Mouse (Mus musculus) intestine, embryonic 14.5 days (tissue): ENCODE results near the gene Nr6a1. TPM values are rescaled to one million over a fixed set of nuclear protein-coding genes. Genes with fewer than 3 reads are reported as not detected.

ENCODE experiments used
- ATAC-seq: fragments of 200-750 bp; cut with Nextera tagmentation; replicated peaks from 2 replicates; pipeline ENCODE4 v1.8.0; 2017; ENCODE audit warnings: low read depth, moderate number of reproducible peaks, moderate TSS enrichment, moderate library complexity; ENCODE audit not compliant: low FRiP score, low TSS enrichment
- DNase-seq: peaks from one replicate; pipeline ENCODE4 v3.0.0-alpha.2; 2018; ENCODE audit warnings: low spot score
- H3K27ac ChIP-seq: fragments of 300-500 bp; sonication (generic); 2 replicates; pipeline ENCODE4 v1.5.1; 2014; ENCODE audit warnings: low read depth, mild to moderate bottlenecking, control low read depth
- H3K27me3 ChIP-seq: fragments of 300-500 bp; sonication (generic); replicated peaks from 2 replicates; pipeline ENCODE4 v1.6.1; 2014; ENCODE audit warnings: low read length, control low read depth; ENCODE audit not compliant: control insufficient read depth, insufficient read depth
- H3K36me3 ChIP-seq: fragments of 300-500 bp; sonication (generic); 2 replicates; pipeline ENCODE4 v1.6.1; 2014; ENCODE audit warnings: low read length, control low read depth; ENCODE audit not compliant: control insufficient read depth, insufficient read depth
- H3K4me1 ChIP-seq: fragments of 300-500 bp; sonication (generic); replicated peaks from 2 replicates; pipeline ENCODE4 v1.6.1; 2014; ENCODE audit warnings: low read length, control low read depth, mixed read lengths; ENCODE audit not compliant: control insufficient read depth, insufficient read depth
- H3K4me2 ChIP-seq: fragments of 300-500 bp; sonication (generic); 2 replicates; pipeline ENCODE4 v1.6.1; 2014; ENCODE audit warnings: low read length
- H3K4me3 ChIP-seq: fragments of 300-500 bp; sonication (generic); 2 replicates; pipeline ENCODE4 v1.5.1; 2014; ENCODE audit warnings: low read depth, low read length, control low read depth, mixed read lengths
- H3K9ac ChIP-seq: fragments of 300-500 bp; sonication (generic); 2 replicates; pipeline ENCODE4 v1.6.1; 2014; ENCODE audit warnings: mild to moderate bottlenecking, low read length
- H3K9me3 ChIP-seq: fragments of 300-500 bp; sonication (generic); 2 replicates; pipeline ENCODE4 v1.6.1; 2016; ENCODE audit warnings: low read length, control low read depth; ENCODE audit not compliant: control insufficient read depth
- WGBS: fragments of 180-500 bp; shearing (Covaris S2); extraction: QIAGEN DNeasy Blood & Tissue Kit; methylation state at CpG from one replicate; pipeline ENCODE4 v1.1.7; 2014; 5-methylcytosine and 5-hydroxymethylcytosine counted together
- polyA plus RNA-seq: library from polyadenylated mRNA; unstranded; fragments of >200 nt; fragmentation: Nextera tagmentation; extraction: Ambion mirVana; gene quantifications from 2 replicates; pipeline ENCODE4 v1.2.1, GENCODE M21; 2014

Gene Nr6a1
- polyA plus RNA-seq, 1 experiment from 2014 or later, result 2.4 TPM

DNA sequence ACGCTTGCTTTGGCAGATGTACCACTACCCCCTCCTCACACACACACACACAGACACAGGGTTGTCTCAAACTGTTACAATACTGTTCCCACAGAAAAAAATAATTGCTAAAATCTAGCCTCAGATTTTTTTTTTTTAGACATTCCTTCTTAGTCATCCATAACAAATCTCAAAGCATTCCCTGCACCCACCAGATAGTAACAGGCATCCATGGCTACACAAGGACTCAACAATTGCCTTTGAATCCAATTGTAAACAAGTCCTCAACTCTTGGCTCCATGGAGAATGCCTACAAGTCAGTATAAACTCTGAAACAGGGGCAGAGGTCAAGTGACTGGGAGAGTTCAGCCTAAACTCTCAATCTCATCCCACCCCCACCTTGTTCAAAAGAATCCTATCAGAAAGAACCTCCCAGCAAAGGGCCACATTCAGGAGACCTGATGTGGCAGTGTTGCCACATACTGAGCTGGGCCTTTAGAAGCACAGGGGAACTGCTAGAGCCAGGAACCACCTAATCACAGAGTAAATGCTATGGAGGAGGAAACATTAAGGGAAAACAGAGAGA is 52.9 kb downstream of the Nr6a1 start:
- no peaks in the 10 kb centered on the region for H3K9me3 ChIP-seq
- H3K27ac ChIP-seq, result no peak overlapping the region
- 57% methylated on average over 1 of the region's 1 CpGs for WGBS
- no peaks in the 10 kb centered on the region for H3K27me3 ChIP-seq
- no peak overlapping the region for H3K4me2 ChIP-seq
- no peaks in the 10 kb centered on the region for H3K4me1 ChIP-seq
- H3K36me3 ChIP-seq, result peaks cover 23% of the 10 kb centered on the region
- ATAC-seq, result no peak
- no peak for DNase-seq
- no peak overlapping the region for H3K9ac ChIP-seq
- no peak overlapping the region for H3K4me3 ChIP-seq

DNA sequence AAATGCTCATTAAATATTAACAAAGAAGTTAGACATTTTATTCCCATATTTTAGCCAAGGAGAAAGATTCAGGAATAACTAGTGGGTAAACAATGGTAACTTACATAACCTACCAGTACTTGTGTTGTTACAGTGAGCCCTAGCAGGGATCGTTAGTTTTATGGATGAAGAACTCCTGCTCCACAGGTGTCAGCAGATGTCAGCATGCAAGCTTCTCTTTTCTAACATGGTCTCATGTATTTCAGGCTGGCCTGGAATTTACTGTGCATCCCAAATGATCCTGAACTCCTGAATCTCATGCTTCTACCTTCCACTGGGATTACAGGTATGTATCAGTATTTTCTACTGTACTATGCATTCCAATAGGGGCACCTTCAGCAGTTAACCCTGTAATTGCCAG is 54.8 kb downstream of the Nr6a1 start:
- Histone ChIP-seq H3K4me2 (no peak overlapping the region), H3K27me3 (no peaks in the 10 kb centered on the region), H3K36me3 (peaks cover 17% of the 10 kb centered on the region; the same call in 1 of the 2 replicates), H3K4me1 (no peaks in the 10 kb centered on the region), H3K9ac (no peak overlapping the region), H3K4me3 (no peak overlapping the region), H3K9me3 (no peaks in the 10 kb centered on the region), H3K27ac (no peak overlapping the region)
- WGBS, result 63% methylated on average over 1 of the region's 1 CpGs
- no peak for ATAC-seq
- no peak for DNase-seq

DNA sequence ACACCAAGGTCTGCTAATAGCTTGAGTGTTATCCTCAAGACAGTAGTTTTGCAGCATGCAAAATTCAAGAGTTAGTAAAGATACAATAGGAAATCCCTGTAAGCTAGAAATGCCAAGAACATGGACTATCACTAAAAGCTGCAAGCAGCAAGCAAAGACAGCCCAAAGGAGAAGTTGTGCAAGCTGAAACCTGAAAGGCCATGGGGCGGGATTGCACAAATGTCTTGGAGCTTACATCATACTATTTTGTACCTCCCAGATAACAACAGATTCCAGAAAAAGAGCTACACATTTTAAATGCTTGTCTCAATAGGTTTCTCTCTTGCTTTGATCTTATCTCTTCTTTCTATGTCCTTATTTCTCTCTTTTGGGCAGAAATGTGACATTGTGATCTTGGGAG is 60.8 kb downstream of the Nr6a1 start:
- H3K9me3 ChIP-seq, result no peaks in the 10 kb centered on the region
- ATAC-seq, result no peak
- peaks cover 15% of the 10 kb centered on the region for H3K36me3 ChIP-seq
- no peak overlapping the region for H3K4me3 ChIP-seq
- no peaks in the 10 kb centered on the region for H3K27me3 ChIP-seq
- WGBS, result 87% methylated on average over 1 of the region's 1 CpGs
- no peaks in the 10 kb centered on the region for H3K4me1 ChIP-seq
- no peak for DNase-seq
- no peak overlapping the region for H3K27ac ChIP-seq
- H3K9ac ChIP-seq, result no peak overlapping the region
- H3K4me2 ChIP-seq, result no peak overlapping the region

DNA sequence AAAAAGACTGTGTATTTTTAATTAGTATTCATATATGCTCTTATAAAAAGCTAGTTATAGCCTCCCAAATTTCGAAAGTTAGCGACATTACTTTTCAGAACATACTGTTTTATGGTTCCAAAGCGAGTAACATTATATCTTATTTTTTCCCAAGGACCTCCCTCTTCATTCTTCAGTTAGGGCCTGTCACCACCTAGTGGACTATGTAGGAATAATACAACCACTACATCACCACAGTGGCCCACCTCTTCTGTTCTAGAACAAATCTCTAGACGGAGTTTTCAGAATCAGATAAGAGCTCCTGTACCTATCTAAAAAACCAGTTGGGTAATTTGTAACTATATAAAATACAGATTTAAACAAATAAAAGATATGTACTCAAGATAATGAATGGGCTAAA is 63.5 kb downstream of the Nr6a1 start:
- no peaks in the 10 kb centered on the region for H3K4me1 ChIP-seq
- no peak overlapping the region for H3K9ac ChIP-seq
- ATAC-seq, result no peak
- no peak for DNase-seq
- no peak overlapping the region for H3K27ac ChIP-seq
- H3K4me2 ChIP-seq, result no peak overlapping the region
- no peak overlapping the region for H3K4me3 ChIP-seq
- WGBS, result 57% methylated on average over 4 of the region's 4 CpGs
- H3K27me3 ChIP-seq, result no peaks in the 10 kb centered on the region
- no peaks in the 10 kb centered on the region for H3K9me3 ChIP-seq
- peaks cover 25% of the 10 kb centered on the region for H3K36me3 ChIP-seq

DNA sequence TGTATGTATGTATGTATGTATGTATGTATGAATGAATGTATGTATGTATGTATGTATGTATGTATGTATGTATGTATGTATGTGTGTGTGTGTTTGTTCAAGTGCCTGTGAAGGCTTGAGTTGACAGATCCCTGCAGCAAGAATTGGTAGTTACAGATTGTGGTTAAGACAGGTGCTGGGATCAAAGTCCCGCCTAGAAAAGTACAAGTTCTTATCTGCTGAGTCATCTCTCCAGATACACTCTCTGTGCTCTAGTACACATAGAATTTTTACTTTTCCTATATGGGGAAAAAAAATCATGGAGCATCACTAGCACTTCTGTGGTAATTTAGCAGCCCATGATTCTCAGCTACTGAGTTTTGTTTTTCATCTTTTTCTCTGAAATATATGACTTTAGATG is 75.7 kb downstream of the Nr6a1 start:
- H3K4me1 ChIP-seq, result no peaks in the 10 kb centered on the region
- no peak overlapping the region for H3K4me2 ChIP-seq
- ATAC-seq (no peak), DNase-seq (no peak)
- WGBS, result 74% methylated on average over 1 of the region's 1 CpGs
- H3K9ac ChIP-seq, result no peak overlapping the region
- no peaks in the 10 kb centered on the region for H3K27me3 ChIP-seq
- H3K9me3 ChIP-seq, result no peaks in the 10 kb centered on the region
- H3K36me3 ChIP-seq, result peaks cover 45% of the 10 kb centered on the region
- no peak overlapping the region for H3K27ac ChIP-seq
- no peak overlapping the region for H3K4me3 ChIP-seq

DNA sequence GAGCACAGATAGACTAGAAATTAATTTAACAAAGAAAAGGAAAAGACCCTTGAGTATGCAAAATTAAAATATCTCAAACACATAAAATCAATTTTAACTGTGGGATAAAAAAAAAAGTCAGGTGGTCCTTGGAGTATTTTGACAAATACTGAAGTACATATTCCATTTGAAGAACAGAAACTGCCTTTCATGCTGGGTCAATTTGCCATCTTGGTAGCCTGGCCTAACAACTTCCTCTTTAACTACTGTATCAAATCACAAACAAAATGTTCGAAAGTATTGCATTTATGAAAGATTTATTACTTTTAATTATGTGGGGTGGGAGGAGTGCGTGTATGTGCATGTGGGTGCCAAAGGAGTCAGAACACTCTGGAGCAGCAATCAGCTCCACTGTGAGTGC is 81.2 kb downstream of the Nr6a1 start:
- Histone ChIP-seq H3K27me3 (no peaks in the 10 kb centered on the region), H3K36me3 (peaks cover 33% of the 10 kb centered on the region; the same call in 1 of the 2 replicates), H3K4me3 (no peak overlapping the region), H3K4me2 (no peak overlapping the region), H3K4me1 (no peaks in the 10 kb centered on the region), H3K9me3 (no peaks in the 10 kb centered on the region), H3K9ac (no peak overlapping the region), H3K27ac (no peak overlapping the region)
- DNase-seq (no peak), ATAC-seq (no peak)
- WGBS, result 88% methylated on average over 2 of the region's 2 CpGs

DNA sequence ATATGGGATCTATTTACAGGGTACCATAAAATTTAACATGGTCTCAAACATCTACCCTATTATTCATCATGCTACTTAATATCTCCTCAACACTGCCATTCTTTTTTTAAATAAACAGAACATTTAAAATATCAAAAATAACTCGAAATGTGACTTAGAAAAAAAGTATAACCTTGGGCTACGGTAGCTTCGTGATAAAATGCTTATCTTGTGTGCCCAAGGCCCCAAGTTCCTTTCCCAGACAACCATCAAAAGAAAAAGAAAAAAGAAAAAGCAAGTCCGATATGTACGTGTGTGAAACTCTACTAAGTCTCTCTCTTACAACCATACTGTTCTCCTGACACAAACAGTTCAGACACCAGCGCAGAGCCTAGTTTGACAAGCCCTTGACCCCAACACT is 92.0 kb downstream of the Nr6a1 start:
- ATAC-seq, result no peak

DNA sequence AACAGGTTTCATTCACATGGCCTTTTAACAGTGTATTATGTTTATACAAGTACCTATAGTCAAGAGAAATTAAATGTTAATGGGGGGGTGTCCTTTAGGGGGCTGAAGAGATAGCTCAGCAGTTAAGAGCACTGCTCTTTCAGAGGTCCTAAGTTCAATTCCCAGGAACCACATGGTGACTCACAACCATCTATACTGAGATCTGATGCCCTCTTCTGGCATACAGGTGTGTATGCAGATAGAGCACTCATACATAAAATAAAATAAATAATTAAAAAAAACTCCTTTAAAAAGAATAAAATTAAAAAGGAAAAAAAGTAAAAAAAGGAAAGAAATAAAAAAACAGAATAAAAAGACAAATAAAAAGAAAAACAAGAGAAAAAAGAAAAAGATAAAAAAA is 95.5 kb downstream of the Nr6a1 start:
- Histone ChIP-seq H3K9ac (no peak overlapping the region), H3K4me1 (peaks cover 3% of the 10 kb centered on the region; the same call in 1 of the 2 replicates), H3K9me3 (no peaks in the 10 kb centered on the region), H3K4me2 (no peak overlapping the region), H3K27me3 (no peaks in the 10 kb centered on the region), H3K27ac (no peak overlapping the region), H3K4me3 (no peak overlapping the region), H3K36me3 (peaks cover 22% of the 10 kb centered on the region; the same call in 1 of the 2 replicates)
- ATAC-seq, result no peak
- no peak for DNase-seq

More for the DNA sequence above, 92.0 kb downstream of the Nr6a1 start:
- H3K4me1 ChIP-seq, result no peaks in the 10 kb centered on the region
- no peak overlapping the region for H3K4me3 ChIP-seq
- H3K4me2 ChIP-seq, result no peak overlapping the region
- peaks cover 29% of the 10 kb centered on the region; the same call in 1 of the 2 replicates for H3K36me3 ChIP-seq
- H3K27ac ChIP-seq, result no peak overlapping the region
- H3K9ac ChIP-seq, result no peak overlapping the region
- no peak for DNase-seq
- WGBS, result 75% methylated on average over 6 of the region's 6 CpGs
- H3K27me3 ChIP-seq, result no peaks in the 10 kb centered on the region
- H3K9me3 ChIP-seq, result no peaks in the 10 kb centered on the region

DNA sequence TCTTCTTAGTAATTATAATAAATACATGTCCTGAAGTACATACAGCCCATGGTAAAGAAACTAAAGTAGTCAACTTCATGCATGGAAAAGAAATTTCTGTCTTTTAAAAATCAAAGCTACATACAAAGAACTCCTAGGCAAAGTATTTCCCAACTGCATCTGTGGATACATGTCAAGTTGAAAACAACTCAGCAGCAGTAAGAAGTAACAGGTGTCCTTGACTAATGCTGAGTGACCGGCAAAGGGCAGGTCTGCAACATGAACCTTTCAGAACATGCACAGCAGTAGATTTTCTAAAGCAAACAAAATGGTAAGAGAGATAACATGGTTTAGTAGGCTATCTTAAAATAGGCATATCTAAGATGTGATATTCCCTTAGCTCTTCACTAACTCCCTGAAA is 98.0 kb downstream of the Nr6a1 start:
- ATAC-seq (no peak), DNase-seq (no peak)
- Histone ChIP-seq H3K4me3 (no peak overlapping the region), H3K27me3 (no peaks in the 10 kb centered on the region), H3K9me3 (no peaks in the 10 kb centered on the region), H3K36me3 (peaks cover 11% of the 10 kb centered on the region; the same call in 1 of the 2 replicates), H3K4me1 (peaks cover 8% of the 10 kb centered on the region; the same call in 1 of the 2 replicates), H3K9ac (no peak overlapping the region), H3K27ac (no peak overlapping the region), H3K4me2 (no peak overlapping the region)
- WGBS, result 63% methylated on average over 1 of the region's 1 CpGs
